Comparison of ENCODE assay signal across 8 mouse cellular contexts in the genomic region with DNA sequence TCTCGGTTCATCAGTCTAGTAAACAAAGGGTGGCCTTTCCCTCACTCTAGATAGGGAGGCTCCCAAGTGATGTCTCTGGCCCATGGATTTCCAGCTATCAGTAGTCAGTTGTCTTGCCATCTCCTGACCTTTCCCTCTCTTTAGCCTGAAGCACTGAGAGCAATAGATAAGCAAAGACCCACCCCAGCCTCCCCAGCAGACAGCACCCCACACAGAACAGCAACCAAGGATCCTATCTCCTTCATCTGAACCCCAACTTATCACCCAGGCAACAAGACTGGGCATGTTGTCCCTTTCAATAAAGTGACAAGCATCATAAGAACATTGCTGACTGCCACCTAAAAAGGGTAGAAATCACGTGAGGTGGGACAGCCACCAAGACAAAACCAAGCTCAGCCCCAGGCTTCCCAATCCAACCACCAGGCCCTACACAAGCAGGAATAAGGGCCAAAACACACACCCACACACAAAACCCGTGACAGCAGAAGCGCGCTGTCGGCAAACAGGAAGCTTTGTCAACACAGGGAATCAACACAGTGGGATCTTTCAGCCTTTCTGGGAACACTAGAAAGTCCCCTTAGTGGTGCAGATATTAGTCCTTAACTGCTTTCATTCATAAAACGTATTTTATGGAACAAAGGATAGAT. TPM values are rescaled to one million over a fixed set of nuclear protein-coding genes. Genes with fewer than 3 reads are reported as not detected.
DNase-seq lines count a peak whose midpoint lies in the region; ATAC-seq and TF ChIP-seq lines count a peak whose summit lies in the region.

No protein-coding gene starts in this region.

- TF ChIP-seq CTCF in stomach, postnatal 0 days (IDR thresholded peaks at IDR 0.05; ENCODE audit: low read depth): no peak

- H3K4me1 ChIP-seq in brown adipose tissue, adult 24 weeks (ENCODE audit: control insufficient read depth, insufficient read depth, insufficient read length, low read length): peaks cover 13% of the 10 kb centered on the region
- H3K4me1 ChIP-seq in stomach, postnatal 0 days (replicated peaks; ENCODE audit: control insufficient read depth, insufficient read depth): peaks cover 6% of the 10 kb centered on the region; the same call in 1 of the 2 replicates

- peak overlapping the region; percentile 87 for H3K4me2 ChIP-seq in stomach, postnatal 0 days (replicated peaks; ENCODE audit: low read depth)

- TF ChIP-seq EP300 in stomach, postnatal 0 days (optimal IDR thresholded peaks at IDR 0.05): no peak

- ATAC-seq in stomach, postnatal 0 days (ENCODE audit: low FRiP score, low TSS enrichment): no peak

- peak overlapping the region; percentile 94 for H3K27ac ChIP-seq in brown adipose tissue, adult 24 weeks (replicated peaks; ENCODE audit: low read depth, low read length)
- peak overlapping the region; percentile 5; the same call in 1 of the 2 replicates for H3K27ac ChIP-seq in stomach, postnatal 0 days (replicated peaks)

- H3K9me3 ChIP-seq in stomach, postnatal 0 days (ENCODE audit: control insufficient read depth, low read length): no peaks in the 10 kb centered on the region

- 17% methylated on average over 7 of the region's 7 CpGs for WGBS in stomach, postnatal 0 days

- peak; percentile 59 to 67 for DNase-seq in heart, adult 18-20 months
- DNase-seq in heart, postnatal 14 days: no peak
- peak; percentile 38 to 42 for DNase-seq in heart, adult 9 months (ENCODE audit: low spot score in 2 of 2)
- DNase-seq in kidney, postnatal 10 days: peak; percentile 25
- peak; percentile 43 for DNase-seq in lung, postnatal 14 days
- DNase-seq in stomach, postnatal 0 days (ENCODE audit: low spot score): no peak
- DNase-seq in urinary bladder, postnatal 36 days (ENCODE audit: low spot score in 2 of 2): no peak

- intact Hi-C loops in heart, postnatal 14 days (cut with DNase I): no loop called here

- H3K36me3 ChIP-seq in stomach, postnatal 0 days (ENCODE audit: control insufficient read depth, insufficient read depth, low read length): no peaks in the 10 kb centered on the region

- H3K9ac ChIP-seq in stomach, postnatal 0 days (ENCODE audit: low read length): peak overlapping the region; percentile 70; the same call in 1 of the 2 replicates

- H3K4me3 ChIP-seq in brown adipose tissue, adult 24 weeks (ENCODE audit: insufficient read depth, low read depth, low read length): peak overlapping the region; percentile 99
- peak overlapping the region; percentile 68 for H3K4me3 ChIP-seq in stomach, postnatal 0 days (ENCODE audit: low read depth, low read length)

- H3K27me3 ChIP-seq in stomach, postnatal 0 days (ENCODE audit: control insufficient read depth, insufficient read depth, low read length): no peaks in the 10 kb centered on the region

RNA-seq across cellular contexts. Expression of a gene that starts 22.2 kb away (rescaled TPM):
- 100 to 1,000 TPM; 161 to 165 TPM for total RNA-seq in heart, adult 18-20 months (2021)
- 100 to 1,000 TPM; 130 to 137 TPM for total RNA-seq in heart, postnatal 14 days (2021)
- polyA plus RNA-seq in brown adipose tissue, adult 24 weeks (2012; ENCODE audit: insufficient read depth, insufficient read length, missing spikeins): 258 and 314 TPM in 2 replicates
- 1.6 and 1.8 TPM in 2 replicates for polyA plus RNA-seq in stomach, postnatal 0 days (2015; fragmentation: Nextera tagmentation; extraction: Ambion mirVana)

Comparison
In these comparisons a context has a peak if more than half of its experiments do, and no peak if none do; other contexts are left out.
1. DNase-seq: peak in heart, adult 18-20 months (2 of 2), heart, adult 9 months (2 of 2), kidney, postnatal 10 days (single experiment) and lung, postnatal 14 days (single experiment); none in heart, postnatal 14 days (0 of 2), stomach, postnatal 0 days (single experiment) and urinary bladder, postnatal 36 days (0 of 2).